Mouse (Mus musculus) hindbrain, embryonic 12.5 days (tissue): ENCODE results near the gene Uqcr11. TPM values are rescaled to one million over a fixed set of nuclear protein-coding genes. Genes with fewer than 3 reads are reported as not detected.

ENCODE experiments used
- ATAC-seq: fragments of 200-750 bp; cut with Nextera tagmentation; 2 replicates; pipeline ENCODE4 v1.8.0; 2017; ENCODE audit warnings: moderate TSS enrichment; ENCODE audit not compliant: low FRiP score
- H3K27ac ChIP-seq: fragments of 300-500 bp; sonication (generic); 2 replicates; pipeline ENCODE4 v1.5.1; 2016; ENCODE audit warnings: mild to moderate bottlenecking
- H3K27me3 ChIP-seq: fragments of 300-500 bp; sonication (generic); 2 replicates; pipeline ENCODE4 v1.6.1; 2016; ENCODE audit warnings: mild to moderate bottlenecking
- H3K36me3 ChIP-seq: fragments of 300-500 bp; sonication (generic); 2 replicates; pipeline ENCODE4 v1.6.1; 2016; ENCODE audit warnings: mild to moderate bottlenecking
- H3K4me1 ChIP-seq: fragments of 300-500 bp; sonication (generic); 2 replicates; pipeline ENCODE4 v1.6.1; 2016
- H3K4me2 ChIP-seq: fragments of 300-500 bp; sonication (generic); replicated peaks from 2 replicates; pipeline ENCODE4 v1.6.1; 2016; ENCODE audit warnings: mild to moderate bottlenecking
- H3K4me3 ChIP-seq: fragments of 300-500 bp; sonication (generic); 2 replicates; pipeline ENCODE4 v1.5.1; 2016; ENCODE audit warnings: mild to moderate bottlenecking
- H3K9ac ChIP-seq: fragments of 300-500 bp; sonication (generic); 2 replicates; pipeline ENCODE4 v1.6.1; 2016; ENCODE audit warnings: mild to moderate bottlenecking, moderate library complexity
- H3K9me3 ChIP-seq: fragments of 300-500 bp; sonication (generic); replicated peaks from 2 replicates; pipeline ENCODE4 v1.6.1; 2016; ENCODE audit warnings: mild to moderate bottlenecking
- WGBS: fragments of 180-500 bp; shearing (Covaris S2); methylation state at CpG from one replicate; pipeline ENCODE4 v1.1.7; 2016; 5-methylcytosine and 5-hydroxymethylcytosine counted together
- polyA plus RNA-seq: library from polyadenylated mRNA; unstranded; fragments of >200 nt; fragmentation: Nextera tagmentation; extraction: Ambion mirVana; gene quantifications from 2 replicates; pipeline ENCODE4 v1.2.1, GENCODE M21; 2016

The Uqcr11 gene
- polyA plus RNA-seq, 1 experiment from 2014 or later, result 406 TPM

DNA sequence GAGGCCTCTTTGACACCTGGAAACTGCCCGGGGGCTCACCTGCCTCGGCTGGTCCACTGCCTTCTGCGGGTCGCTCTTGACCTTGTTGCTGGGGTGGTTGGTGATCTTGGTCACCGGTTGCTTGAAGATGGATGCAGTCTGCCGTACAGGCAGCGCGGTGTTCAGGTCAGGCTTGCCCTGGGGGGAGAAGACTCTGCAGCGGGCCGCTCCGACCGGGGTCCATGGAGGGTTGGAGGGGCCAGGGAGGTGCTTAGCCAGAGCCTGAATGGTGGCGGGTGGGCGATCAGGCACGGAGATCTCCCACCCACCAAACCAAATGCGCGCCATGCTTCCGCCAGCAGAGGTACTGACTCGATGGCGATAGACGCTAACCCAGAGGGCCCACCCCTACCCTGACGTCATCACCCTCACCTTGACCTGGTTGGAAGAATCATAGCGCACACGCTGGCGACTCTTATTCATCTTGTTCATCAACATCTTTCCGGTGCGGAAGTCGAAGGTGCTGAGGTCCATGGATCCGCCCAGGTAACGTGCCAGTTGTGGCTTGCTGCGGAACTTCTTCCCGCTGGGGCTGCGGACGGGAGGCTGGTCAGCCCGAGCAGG lies 11.5 kb downstream of the Uqcr11 start:
- Histone ChIP-seq H3K4me2 (no peak overlapping the region), H3K9me3 (no peaks in the 10 kb centered on the region), H3K4me1 (peaks cover 19% of the 10 kb centered on the region), H3K9ac (no peak overlapping the region), H3K4me3 (no peak overlapping the region), H3K36me3 (peaks cover 61% of the 10 kb centered on the region), H3K27ac (no peak overlapping the region), H3K27me3 (no peaks in the 10 kb centered on the region)
- WGBS, result 93% methylated on average over 35 of the region's 35 CpGs
- no peak for ATAC-seq

DNA sequence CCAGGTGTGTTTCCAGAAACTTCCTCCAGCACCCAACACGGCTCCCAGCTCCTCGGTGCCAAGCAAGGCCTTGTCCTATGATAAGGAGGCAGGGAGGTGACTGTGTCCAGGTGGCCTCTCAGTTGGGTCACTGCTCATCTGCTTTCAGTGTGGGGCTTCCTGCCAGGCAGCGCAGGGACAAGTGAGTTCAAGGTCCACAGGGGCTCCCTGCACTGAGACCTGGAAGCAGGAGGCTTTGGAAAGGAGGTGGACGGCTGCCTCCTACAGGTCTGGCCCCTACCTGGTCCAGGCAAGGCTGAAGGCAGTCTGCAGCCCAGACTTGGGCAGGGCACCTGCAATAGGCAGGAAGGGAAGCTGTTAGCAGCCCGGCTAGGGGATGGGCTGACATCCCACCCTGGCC lies 13.9 kb downstream of the Uqcr11 start:
- no peak overlapping the region for H3K27ac ChIP-seq
- no peak overlapping the region for H3K9ac ChIP-seq
- no peak overlapping the region for H3K4me2 ChIP-seq
- H3K4me3 ChIP-seq, result 0 out of 2 replicates have a peak overlapping the region, but pooled peaks have one; percentile 3
- 91% methylated on average over 5 of the region's 5 CpGs for WGBS
- H3K27me3 ChIP-seq, result no peaks in the 10 kb centered on the region
- peaks cover 63% of the 10 kb centered on the region for H3K36me3 ChIP-seq
- no peak for ATAC-seq
- peaks cover 22% of the 10 kb centered on the region for H3K4me1 ChIP-seq
- H3K9me3 ChIP-seq, result no peaks in the 10 kb centered on the region

DNA sequence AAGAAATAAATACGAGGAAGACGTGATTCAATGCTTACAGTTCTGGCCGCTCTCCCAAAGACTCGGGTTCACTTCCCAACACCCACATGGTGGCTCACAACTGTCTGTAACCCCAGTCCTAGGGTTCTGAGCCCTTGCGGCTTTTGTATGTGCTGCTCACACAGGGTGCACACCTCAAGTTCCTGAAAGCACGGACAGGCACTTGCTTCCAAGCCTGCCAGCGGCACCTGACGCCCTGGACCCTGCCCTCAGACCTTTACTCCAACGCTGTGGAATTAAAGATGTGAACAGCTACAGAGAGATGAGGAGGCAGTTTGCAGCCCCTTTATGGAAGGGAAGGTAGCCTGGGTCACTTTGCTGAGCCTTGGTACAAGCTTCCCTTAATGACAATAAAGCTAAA lies 15.9 kb downstream of the Uqcr11 start:
- Histone ChIP-seq H3K4me2 (no peak overlapping the region), H3K4me3 (no peak overlapping the region), H3K4me1 (peaks cover 11% of the 10 kb centered on the region), H3K36me3 (peaks cover 58% of the 10 kb centered on the region), H3K27me3 (no peaks in the 10 kb centered on the region), H3K9me3 (no peaks in the 10 kb centered on the region), H3K9ac (no peak overlapping the region), H3K27ac (no peak overlapping the region)
- ATAC-seq, result no peak
- WGBS, result 86% methylated on average over 9 of the region's 9 CpGs

DNA sequence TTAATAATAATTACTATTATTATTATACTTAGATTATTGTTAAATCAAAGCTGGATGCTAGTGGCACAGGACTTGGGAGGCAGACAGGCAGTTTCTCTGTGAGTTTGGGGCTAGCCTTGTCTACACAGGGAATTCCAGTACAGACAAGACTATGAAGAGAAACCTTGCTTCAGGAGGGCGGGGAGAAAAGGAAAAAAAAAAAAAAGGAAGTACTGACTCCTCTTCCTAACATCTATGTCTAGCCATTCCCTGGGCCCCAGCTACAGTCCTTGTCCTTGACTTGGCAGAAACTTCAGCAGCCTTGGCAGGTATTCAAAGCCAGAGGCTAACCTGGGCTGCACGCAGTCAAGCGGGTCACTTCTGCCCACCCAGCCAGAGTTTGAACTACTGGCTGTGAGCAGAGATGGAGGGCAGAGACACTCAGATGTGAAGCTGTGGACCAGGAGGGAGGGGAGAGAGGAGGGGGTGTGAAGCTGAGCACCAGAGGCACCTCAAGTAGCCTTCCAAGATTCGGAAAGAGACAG lies 17.4 kb downstream of the Uqcr11 start:
- Histone ChIP-seq H3K4me2 (no peak overlapping the region), H3K4me3 (no peak overlapping the region), H3K27ac (no peak overlapping the region), H3K9ac (no peak overlapping the region), H3K36me3 (peaks cover 49% of the 10 kb centered on the region), H3K27me3 (no peaks in the 10 kb centered on the region), H3K9me3 (no peaks in the 10 kb centered on the region), H3K4me1 (peaks cover 20% of the 10 kb centered on the region)
- 77% methylated on average over 4 of the region's 4 CpGs for WGBS
- ATAC-seq, result no peak

DNA sequence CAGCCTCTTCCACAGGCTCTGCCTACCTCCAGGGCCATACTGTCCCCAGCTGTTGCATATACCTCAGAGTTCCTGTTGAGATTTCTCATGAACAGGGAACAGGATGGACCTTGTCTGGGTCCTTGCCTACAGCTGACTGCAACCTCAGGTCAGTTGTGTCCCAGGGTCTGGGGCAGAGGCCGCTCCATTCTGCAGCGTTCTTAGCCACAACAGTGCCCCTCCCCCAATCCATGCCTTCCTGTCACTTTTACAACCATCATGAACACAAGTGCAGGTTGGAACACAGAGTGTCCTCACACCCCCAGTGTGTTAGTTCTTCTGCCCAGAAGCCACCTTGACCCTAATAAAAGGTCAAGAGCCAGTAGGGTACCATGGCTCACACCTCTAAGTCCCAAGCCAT lies 17.9 kb downstream of the Uqcr11 start:
- H3K9ac ChIP-seq, result no peak overlapping the region
- no peaks in the 10 kb centered on the region for H3K9me3 ChIP-seq
- ATAC-seq, result no peak
- H3K36me3 ChIP-seq, result peaks cover 48% of the 10 kb centered on the region
- H3K27ac ChIP-seq, result no peak overlapping the region
- H3K4me2 ChIP-seq, result peak overlapping the region; percentile 91; the same call in 1 of the 2 replicates
- no peaks in the 10 kb centered on the region for H3K27me3 ChIP-seq
- peak overlapping the region; percentile 99; the same call in 1 of the 2 replicates for H3K4me3 ChIP-seq
- 24% methylated on average over 2 of the region's 2 CpGs for WGBS
- peaks cover 25% of the 10 kb centered on the region for H3K4me1 ChIP-seq

DNA sequence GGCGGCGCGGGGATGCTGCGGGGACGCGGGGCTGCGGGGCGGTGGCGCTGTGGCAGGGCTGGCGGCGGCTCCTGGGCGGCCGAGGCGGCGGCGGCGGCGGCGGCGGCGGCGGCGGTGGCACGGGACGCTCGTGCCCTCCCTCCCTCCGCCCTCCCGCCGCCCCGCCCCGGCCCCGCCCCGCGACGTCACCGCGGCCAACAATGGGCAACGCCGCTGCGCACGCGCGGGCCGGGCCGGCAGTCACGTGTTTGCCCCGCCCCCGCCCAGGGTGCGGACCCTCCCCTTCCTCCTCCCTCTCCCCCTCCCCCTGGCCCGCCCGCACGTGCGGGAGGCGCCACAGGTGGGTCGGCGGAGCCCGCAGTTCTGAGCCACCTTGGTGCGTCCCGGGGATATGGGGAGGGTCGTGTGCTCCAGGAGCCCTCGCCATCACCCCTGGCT lies 19.1 kb downstream of the Uqcr11 start, which contains the start of gene Mex3d:
Gene Mex3d, minus strand, starts transcription at position 138 of the 438 bp plus-strand sequence.
- ATAC-seq, result peak; percentile 23
- Histone ChIP-seq H3K4me3 (peak within 1 kb of the TSS; percentile 99), H3K4me1 (peaks cover 37% of the 10 kb centered on the region), H3K27ac (peak within 1 kb of the TSS; percentile 98), H3K27me3 (no peaks in the 10 kb centered on the region), H3K9me3 (no peaks in the 10 kb centered on the region), H3K9ac (peak within 1 kb of the TSS; percentile 100), H3K36me3 (peaks cover 48% of the 10 kb centered on the region), H3K4me2 (peak within 1 kb of the TSS; percentile 91)
- WGBS, result 0% methylated on average over 15 of the region's 61 CpGs

DNA sequence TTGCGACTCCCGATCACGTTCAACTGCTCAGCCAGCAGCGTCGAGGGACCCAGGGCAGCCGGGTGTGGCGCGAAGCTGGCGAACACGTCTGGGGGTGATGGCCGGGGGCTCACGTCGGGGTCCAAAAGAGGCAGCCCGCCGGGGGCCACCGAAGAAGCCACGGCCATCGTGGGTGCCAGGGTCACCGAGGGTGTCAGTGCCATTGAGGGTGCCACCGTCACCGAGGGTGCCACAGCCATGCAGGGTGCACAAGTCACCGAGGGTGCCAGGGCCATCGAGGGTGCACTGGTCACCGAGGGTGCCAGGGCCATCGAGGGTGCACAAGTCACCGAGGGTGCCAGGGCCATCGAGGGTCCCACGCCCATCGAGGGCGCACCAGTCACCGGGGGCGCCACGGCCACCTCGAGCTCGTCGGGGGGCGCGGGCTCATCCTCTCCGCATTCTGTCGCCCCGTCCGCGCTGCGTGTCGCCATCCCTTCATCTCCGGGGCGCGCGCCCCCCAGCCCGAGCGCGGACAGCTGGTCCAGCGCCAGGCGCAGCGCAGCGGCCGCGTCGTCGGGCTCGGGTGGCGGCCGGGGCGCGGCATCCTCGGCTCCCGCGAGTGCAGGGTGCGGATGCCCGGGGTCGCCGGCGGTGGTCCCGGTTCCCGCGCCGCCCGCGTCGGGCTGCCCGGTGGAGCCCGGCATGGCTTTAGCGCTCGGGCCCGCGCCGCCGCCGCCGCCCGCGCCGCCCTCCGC lies 19.7 kb downstream of the Uqcr11 start:
- H3K4me2 ChIP-seq, result peak overlapping the region; percentile 91
- no peak for ATAC-seq
- peaks cover 48% of the 10 kb centered on the region for H3K36me3 ChIP-seq
- no peaks in the 10 kb centered on the region for H3K9me3 ChIP-seq
- WGBS, result 1% methylated on average over 88 of the region's 94 CpGs
- H3K9ac ChIP-seq, result peak overlapping the region; percentile 100
- no peaks in the 10 kb centered on the region for H3K27me3 ChIP-seq
- H3K4me3 ChIP-seq, result peak overlapping the region; percentile 99
- peaks cover 42% of the 10 kb centered on the region for H3K4me1 ChIP-seq
- H3K27ac ChIP-seq, result peak overlapping the region; percentile 98

DNA sequence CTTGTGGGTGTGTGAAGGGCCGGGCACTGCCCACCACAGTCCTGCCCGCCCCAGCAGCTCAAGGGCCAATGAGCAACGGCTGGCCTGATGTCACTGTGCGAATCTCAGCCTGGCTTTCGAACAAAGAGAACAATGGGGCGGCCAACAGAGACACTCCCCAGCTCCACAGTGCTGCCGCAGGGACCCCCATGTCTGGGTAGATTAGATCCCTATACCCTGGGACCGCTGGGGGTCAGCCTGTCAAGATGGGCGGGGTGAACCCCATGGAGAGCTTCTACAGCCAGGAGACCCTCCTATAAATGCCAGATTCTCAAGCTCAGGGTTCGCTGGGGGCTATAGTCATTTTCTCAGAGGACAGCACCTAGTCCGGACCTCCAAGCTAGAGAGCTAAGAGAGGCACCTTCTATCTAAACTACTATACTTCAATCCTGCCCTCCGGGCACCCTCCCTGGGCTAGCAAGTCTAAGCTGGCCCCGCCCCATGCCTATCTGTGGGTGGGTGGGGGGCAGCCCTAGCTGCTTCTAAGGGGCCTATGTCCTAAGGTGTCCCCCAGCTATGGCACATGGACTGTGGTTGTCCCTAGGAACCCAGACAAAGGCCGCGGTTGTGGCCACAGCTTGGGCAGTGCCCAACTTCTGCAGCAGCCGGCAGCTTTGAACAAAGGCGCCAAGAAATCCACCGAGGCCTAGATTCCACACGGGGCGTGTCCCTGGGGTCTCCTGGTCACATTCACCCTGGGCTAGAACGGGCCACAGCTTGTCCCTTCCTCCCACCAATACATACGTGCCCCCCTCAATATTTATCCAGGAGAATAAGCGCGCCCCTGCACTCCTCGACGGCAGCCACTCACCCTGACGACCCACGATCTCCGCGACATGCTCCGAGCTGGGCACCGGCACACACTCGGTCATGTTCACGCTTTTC lies 20.6 kb downstream of the Uqcr11 start:
- H3K36me3 ChIP-seq, result peaks cover 48% of the 10 kb centered on the region
- WGBS, result under 1% methylated on average over 34 of the region's 34 CpGs
- ATAC-seq, result peak; percentile 79

DNA sequence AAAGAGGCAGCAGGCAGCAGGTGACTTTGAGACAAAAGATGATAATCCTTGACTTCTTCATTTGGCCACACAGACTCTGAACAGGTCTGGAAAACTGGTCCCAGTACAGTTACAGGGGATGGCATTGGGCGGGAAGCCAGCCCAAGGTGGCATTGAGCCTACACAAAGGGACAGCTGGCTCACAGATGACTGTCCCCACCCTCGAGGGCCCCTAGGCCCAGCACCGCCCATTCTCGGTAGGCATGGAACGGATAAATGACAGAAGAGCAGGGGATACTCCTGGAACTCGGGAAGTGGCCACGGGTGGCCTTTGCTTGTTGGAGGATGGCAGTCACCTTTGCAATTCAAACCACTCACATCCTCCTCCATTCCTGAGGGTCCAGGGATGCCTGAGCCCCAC lies 21.3 kb downstream of the Uqcr11 start:
- Histone ChIP-seq H3K4me3 (peak overlapping the region; percentile 99), H3K9me3 (no peaks in the 10 kb centered on the region), H3K36me3 (peaks cover 47% of the 10 kb centered on the region), H3K27ac (peak overlapping the region; percentile 98), H3K27me3 (no peaks in the 10 kb centered on the region), H3K4me2 (peak overlapping the region; percentile 91), H3K9ac (peak overlapping the region; percentile 100), H3K4me1 (peaks cover 50% of the 10 kb centered on the region)
- ATAC-seq, result peak; percentile 24
- 5% methylated on average over 7 of the region's 7 CpGs for WGBS

More for the DNA sequence above, 20.6 kb downstream of the Uqcr11 start:
- Histone ChIP-seq H3K4me2 (peak overlapping the region; percentile 91), H3K4me1 (peaks cover 47% of the 10 kb centered on the region), H3K27me3 (no peaks in the 10 kb centered on the region), H3K27ac (peak overlapping the region; percentile 98), H3K9ac (peak overlapping the region; percentile 100), H3K9me3 (no peaks in the 10 kb centered on the region), H3K4me3 (peak overlapping the region; percentile 99)

DNA sequence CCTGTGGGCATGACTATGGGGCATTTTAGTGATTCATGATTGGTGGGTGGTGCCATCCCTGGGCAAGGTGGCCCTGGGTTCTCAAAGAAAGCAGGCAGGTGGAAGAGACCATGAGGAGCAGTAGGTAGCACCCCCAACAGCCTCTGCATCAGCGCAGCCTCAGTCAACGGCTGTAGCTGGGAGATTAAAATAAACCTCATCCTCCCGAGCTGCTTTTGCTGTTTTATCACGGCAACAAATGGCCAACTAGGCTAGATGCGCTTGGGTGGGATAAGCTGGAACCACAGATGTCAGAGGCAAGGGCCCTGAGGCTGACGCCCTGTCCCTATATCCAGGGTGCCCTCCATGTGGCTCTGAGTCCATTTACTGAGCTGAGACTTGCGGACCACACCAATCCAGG lies 21.9 kb downstream of the Uqcr11 start:
- Histone ChIP-seq H3K4me2 (peak overlapping the region; percentile 91), H3K27me3 (no peaks in the 10 kb centered on the region), H3K4me3 (peak overlapping the region; percentile 99), H3K36me3 (peaks cover 47% of the 10 kb centered on the region), H3K27ac (peak overlapping the region; percentile 98), H3K9ac (peak overlapping the region; percentile 100), H3K9me3 (no peaks in the 10 kb centered on the region), H3K4me1 (peaks cover 50% of the 10 kb centered on the region)
- no peak for ATAC-seq
- 73% methylated on average over 7 of the region's 7 CpGs for WGBS

DNA sequence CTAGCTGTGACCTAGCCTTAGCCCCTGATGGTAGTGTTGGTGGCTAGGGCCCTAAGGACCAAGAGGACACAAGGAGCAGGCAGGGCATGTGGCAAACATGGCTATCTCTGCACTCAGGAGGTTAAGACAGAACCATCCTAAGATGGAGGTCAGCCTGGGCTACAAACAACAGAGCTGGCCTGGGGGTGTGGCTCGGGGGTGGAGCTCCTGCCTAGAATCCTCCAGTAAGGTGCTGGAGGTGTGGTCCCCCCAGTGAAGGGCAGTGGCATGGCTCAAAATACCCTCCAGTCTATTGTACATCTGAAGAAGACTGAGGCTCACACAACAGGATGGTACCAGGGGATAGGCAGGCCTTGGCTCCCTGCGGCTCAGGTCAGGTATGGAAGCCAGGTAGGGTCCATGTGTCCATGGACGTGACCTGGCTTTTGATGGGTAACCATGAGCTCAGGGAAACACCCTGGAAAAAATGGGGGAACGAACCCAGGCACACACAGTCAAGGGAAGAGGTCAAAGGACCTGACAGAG lies 22.5 kb downstream of the Uqcr11 start:
- peak overlapping the region; percentile 100 for H3K9ac ChIP-seq
- peaks cover 50% of the 10 kb centered on the region for H3K4me1 ChIP-seq
- ATAC-seq, result no peak
- peaks cover 53% of the 10 kb centered on the region for H3K36me3 ChIP-seq
- no peaks in the 10 kb centered on the region for H3K9me3 ChIP-seq
- WGBS, result 88% methylated on average over 4 of the region's 4 CpGs
- no peaks in the 10 kb centered on the region for H3K27me3 ChIP-seq
- peak overlapping the region; percentile 98 for H3K27ac ChIP-seq
- H3K4me3 ChIP-seq, result peak overlapping the region; percentile 99
- H3K4me2 ChIP-seq, result peak overlapping the region; percentile 91
